Mouse (Mus musculus) adrenal gland, adult 2 months (tissue): ENCODE data around the gene Rara. TPM values are rescaled to one million over a fixed set of nuclear protein-coding genes. Genes with fewer than 3 reads are reported as not detected.
"Not testable (repeated sequence)": the region's sequence is repeated elsewhere in the genome, so short reads cannot be mapped to it uniquely, and the experiment has no call there.

Experiments
- DNase-seq: peaks from one replicate; pipeline ENCODE4 v3.0.0; 2021
- long read RNA-seq: library from polyadenylated mRNA; stranded (forward); transcript quantifications from one replicate; pipeline ENCODE4 v2.0.0, GENCODE M21; 2021
- polyA plus RNA-seq: library from polyadenylated mRNA; depleted of rRNA; stranded (reverse); fragments of >200 nt; gene quantifications from 2 replicates; pipeline ENCODE4 v1.2.3, GENCODE M21; 2012; rRNA removed
- total RNA-seq, 2 experiments: library from RNA; stranded (reverse); gene quantifications; 2 replicates each; pipeline ENCODE4 v1.2.3; 2021

The Rara gene
- total RNA-seq = 10 to 100 TPM; 17.0 to 30.8 TPM
- 43.7 and 44.9 TPM in 2 replicates for polyA plus RNA-seq
- long read RNA-seq, partial matches to known transcripts = 10 of 14 reads
- long read RNA-seq, other reads (novel, unspliced or antisense) = 1 of 14 reads

DNA sequence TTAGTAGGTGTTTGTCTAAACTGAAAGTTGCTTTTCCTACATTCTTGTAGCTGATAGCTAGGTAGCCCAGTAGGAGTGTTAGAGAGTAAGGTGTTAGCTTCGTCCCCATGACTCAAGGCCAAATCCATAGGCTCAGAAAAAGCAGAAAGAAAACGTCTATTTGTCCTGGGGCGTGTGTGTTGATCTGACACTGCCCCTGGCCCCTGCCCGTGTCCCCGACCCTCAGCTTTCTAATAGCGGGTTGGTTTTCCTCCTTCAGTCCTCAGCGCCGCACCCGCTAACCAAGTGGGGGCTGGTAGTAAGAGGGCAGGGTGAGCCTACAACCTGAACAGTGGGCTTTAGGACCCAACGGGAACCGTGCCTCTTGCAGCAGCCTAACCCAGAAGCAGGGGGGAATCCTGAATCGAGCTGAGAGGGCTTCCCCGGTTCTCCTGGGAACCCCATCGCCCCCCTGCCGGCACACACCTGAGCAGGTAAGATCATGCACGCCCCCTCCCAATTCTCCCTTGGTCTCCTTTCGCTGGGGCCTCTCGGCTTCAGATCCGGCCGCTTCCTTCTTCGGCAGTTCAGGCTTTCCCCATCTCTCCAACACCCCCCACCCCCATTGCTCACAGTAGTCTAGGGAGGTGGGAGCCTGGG, at the start of gene Rara:
Gene Rara (plus strand): TSS at position 381 of the 639 bp plus-strand sequence.
- DNase-seq = peak; percentile 25

DNA sequence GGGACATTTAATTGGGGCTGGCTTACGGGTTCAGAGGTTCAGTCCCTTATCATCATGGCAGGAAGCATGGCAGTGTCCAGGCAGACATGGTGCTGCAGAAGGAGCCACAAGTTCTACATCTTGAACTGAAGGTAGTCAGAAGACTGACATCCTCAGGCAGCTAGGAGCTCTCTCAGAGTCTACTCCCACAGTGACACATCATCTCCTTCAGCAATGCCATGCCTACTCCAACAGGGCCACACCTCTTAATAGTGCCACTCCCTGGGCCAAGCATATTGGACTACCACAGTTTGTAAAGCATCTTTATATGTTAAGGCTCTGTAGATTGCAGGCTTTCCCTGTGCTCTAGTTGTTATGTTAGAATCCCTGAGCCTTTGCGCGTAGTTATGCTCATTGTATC, 39.9 kb upstream of the Rara start:
- DNase-seq = no peak

DNA sequence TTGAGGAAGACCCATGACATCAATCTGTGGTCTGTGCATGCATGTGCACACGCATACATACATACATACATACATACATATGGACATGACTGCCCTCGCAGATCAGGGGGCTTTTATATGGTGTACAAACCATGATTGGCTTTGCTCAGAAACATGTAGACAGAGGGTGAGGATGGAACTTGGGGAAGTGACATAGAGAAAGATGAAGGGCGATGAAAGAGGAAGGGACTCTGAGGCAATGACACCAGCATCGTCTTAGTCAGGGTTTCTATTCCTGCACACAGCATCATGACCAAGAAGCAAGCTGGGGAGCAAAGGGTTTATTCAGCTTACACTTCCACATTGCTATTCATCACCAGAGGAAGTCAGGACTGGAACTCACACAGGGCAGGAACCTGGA, 38.5 kb upstream of the Rara start:
- no peak for DNase-seq

DNA sequence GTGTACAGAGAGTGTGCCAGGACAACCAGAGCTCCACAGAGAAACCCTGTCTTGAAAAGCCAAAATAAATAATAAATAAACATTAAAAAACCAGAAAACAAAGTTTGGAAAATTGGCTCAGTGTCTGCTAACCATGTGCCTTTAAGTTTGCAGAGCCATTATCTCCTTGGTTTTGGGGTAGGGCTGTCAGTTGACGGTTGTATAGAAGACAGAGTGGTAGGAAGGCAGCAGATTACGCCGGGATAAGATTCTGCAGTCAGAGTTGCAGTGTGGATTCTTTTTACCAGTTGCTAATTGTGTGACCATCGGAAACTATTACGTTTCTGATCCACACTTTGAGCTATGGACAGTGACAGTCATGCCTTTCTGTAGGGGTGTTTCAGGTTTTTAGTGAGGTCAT, 37.6 kb upstream of the Rara start:
- no peak for DNase-seq

- no peak for DNase-seq
Measured at GRCm38 (mm10) chr11:98892426-98892825, 35.2 kb upstream of the Rara start.

DNA sequence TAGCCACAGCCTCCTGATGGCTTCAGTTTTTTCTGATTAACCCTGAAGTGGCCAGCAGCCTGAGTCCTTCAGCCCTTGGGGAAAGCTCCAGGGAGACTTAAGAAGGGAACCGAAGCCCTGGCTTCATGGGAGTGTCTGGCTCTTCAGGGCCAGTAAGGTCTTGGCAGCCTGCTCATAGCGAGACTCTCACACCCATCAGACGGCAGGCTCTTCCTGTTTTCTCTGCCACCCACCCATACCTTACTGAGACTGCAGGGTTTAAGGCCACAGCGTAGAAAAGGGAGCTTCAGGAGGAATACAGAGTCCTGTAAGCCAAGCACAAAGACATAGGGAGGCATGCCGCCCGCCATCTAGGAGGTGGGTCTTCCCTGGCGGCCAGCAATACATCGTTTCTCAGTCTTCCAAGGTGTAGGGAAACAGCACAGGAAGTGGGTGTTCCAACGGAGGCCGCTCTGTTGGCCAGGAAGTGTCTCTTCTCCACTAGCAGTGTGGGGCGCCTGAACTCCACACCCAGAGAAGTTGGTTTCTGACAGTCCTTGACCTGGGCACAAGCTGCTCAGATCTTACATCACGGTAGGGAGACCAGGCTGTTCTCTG, 27.0 kb upstream of the Rara start:
- no peak for DNase-seq

GRCm38 (mm10) chr11:98902621-98903245, 24.9 kb upstream of the Rara start:
- DNase-seq = no peak

DNA sequence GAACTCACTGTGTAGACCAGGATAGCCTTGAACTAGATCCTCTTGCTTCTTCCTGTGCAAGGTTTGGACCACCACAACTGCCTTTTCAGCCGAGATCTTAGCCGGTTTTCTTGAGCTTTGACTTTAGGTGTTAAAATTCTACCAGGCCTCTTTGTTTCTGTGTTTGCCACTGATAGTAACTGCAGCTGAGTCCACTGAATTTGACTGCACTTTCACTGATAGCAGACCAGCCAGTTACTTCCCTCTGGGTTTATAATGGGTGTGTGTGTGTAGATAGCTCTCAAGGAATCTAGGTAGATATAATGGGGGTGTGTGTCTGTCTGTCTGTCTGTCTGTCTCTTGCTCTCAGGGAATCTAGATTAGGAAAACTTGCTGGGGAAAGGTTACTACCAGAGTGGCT, 23.0 kb upstream of the Rara start:
- no peak for DNase-seq

- DNase-seq = no peak
Measured at GRCm38 (mm10) chr11:98905033-98905432, 22.6 kb upstream of the Rara start.

- no peak for DNase-seq
Measured at GRCm38 (mm10) chr11:98905583-98905982, 22.0 kb upstream of the Rara start.

DNA sequence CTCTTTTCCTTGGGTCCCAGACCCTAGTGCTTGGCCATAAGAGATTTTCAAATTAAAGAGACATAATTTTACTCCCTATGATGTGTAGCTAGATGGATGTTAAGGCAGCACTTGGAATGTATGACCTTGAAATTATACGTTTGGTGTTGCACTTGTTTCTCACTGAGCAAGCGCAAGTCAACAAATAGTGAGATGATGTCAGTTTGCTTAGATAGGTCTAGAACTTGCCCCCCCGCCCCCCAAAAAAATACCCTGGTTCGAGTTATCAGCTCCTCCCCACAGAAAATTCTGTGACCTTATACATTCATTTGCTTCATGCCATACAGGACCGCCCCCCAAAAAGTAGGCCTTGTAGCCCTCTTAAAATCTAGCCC, 20.6 kb upstream of the Rara start:
- no peak for DNase-seq

DNA sequence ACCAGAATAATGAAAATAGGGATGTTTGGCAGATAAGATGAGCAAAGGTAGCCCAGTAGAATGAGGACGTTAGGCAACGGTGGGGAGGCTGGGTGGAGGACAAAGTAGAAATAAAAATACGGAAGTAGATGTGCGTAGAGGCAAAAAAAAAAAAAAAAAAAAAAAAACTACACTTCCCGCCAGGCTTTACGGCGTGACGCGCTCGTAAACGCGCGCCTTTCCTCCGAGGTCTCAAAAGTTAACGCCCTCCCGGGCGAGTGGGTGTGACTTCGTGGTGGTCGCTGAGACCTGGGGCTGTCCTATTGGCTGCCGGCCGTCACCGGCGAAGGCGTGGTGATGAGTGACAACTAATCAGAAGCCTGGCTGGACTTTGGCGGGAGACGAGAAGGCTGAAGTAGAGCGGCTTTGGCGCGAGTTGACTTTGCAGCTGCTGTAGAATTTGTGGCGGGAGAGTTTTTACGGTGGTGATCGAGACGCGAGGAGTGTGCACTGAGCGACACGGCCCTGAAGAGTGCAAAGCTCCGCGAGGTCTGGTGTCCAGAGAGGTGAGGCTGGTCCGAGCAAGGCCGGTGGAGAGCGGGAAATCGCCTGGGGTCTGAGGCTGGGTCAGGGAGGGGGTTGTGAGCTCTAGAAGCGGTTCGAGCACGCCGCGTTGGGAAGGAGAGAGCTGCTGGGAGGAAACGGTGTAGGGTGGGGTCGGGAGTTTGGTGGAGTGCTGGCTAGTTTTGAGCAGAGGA, 20.0 kb upstream of the Rara start, which contains the start of gene Cdc6:
Gene Cdc6 (plus strand): TSS at position 365 of the 737 bp plus-strand sequence.
- peak; percentile 97 for DNase-seq

GRCm38 (mm10) chr11:98909654-98910053, 18.0 kb upstream of the Rara start:
- DNase-seq = peak; percentile 41

DNA sequence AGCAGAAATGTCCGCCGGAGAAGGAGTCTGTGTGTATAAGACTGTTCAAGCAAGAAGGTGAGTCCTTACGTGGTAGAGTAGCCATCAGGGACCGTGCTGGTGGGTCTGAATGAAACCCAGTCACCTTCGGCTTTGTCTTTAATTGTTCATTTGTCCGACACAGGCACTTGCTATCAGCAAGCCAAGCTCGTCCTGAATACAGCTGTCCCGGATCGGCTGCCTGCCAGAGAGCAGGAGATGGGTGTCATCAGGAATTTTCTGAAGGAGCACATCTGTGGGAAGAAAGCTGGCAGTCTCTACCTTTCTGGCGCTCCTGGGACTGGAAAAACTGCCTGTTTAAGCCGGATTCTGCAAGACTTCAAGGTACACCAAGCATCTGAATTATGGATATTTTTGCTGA, 17.2 kb upstream of the Rara start:
- no peak for DNase-seq

DNA sequence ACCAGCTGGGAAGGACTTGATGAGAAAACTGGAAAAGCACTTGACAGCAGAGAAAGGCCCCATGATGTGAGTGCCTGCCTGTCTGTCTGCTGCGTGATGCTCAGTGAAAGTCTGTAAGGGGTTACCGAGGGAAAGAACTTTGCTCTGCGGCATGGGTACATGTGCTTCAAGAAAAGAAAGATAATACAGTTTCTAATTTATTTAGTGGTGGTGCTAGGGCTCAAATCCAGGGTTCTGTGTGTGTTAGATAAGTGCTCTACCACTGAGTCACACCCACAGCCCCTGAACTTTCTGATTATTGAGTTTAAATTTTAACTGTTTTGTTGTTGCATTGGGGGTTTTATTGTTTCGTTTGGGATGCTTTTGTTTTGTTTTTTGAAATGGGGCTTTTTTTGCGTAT, 16.1 kb upstream of the Rara start:
- no peak for DNase-seq

DNA sequence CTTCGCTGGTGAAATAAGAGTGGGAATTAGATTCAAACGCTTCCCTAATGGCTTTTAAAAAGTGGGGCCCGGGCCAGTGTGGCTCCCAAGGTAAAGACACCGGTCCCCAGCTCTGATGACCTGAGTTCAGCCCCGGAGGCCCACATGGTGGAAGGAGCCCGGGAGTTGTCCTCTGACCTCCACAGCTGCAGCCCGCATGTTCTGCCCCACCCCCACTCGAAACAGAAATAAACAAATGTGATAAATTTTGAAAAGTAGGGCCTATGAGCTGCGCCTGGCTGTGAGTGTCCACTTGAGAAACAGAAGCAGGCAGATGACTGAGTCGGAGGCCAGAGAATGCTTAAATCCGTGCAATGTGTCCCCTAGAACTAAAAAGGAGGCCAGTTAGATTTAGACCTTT, 13.4 kb upstream of the Rara start:
- DNase-seq = no peak

GRCm38 (mm10) chr11:98916376-98916775, 11.2 kb upstream of the Rara start:
- not testable (repeated sequence) for DNase-seq

GRCm38 (mm10) chr11:98917428-98918005, 10.1 kb upstream of the Rara start:
- DNase-seq = no peak

GRCm38 (mm10) chr11:98918231-98918630, 9.4 kb upstream of the Rara start:
- peak; percentile 68 for DNase-seq

- DNase-seq = no peak
Measured at GRCm38 (mm10) chr11:98919009-98919408, 8.6 kb upstream of the Rara start.

- not testable (repeated sequence) for DNase-seq
Measured at GRCm38 (mm10) chr11:98921813-98922212, 5.8 kb upstream of the Rara start.

GRCm38 (mm10) chr11:98922307-98922706, 5.3 kb upstream of the Rara start:
- peak; percentile 54 for DNase-seq
